Mouse (Mus musculus): ENCODE data around the gene Sp3. TPM values are rescaled to one million over a fixed set of nuclear protein-coding genes. Genes with fewer than 3 reads are reported as not detected.

Sp3 gene
- polyA plus RNA-seq, 1 experiment: 8.4 TPM

- TF ChIP-seq SRF (IDR thresholded peaks at IDR 0.05; ENCODE audit: control insufficient read depth, insufficient read length, low read depth) (no peak), CEBPB (IDR thresholded peaks at IDR 0.05; ENCODE audit: insufficient read depth, poor library complexity, severe bottlenecking) (no peak), TCF12 (IDR thresholded peaks at IDR 0.05; ENCODE audit: insufficient read depth, poor library complexity, severe bottlenecking) (no peak), MAX (IDR thresholded peaks at IDR 0.05; ENCODE audit: low read depth) (no peak), USF1 (IDR thresholded peaks at IDR 0.05; ENCODE audit: low read depth) (no peak), REST (IDR thresholded peaks at IDR 0.05; ENCODE audit: insufficient read depth, insufficient read length) (no peak), E2F4 (IDR thresholded peaks at IDR 0.05; ENCODE audit: insufficient read depth) (no peak), POLR2A (IDR thresholded peaks at IDR 0.05; ENCODE audit: insufficient read length, low read depth) (no peak), POLR2AphosphoS2 (IDR thresholded peaks at IDR 0.05; ENCODE audit: insufficient read length, low read depth) (no peak)
- Histone ChIP-seq H3K79me2 (ENCODE audit: control insufficient read depth, insufficient read depth) (peaks cover 100% of the 10 kb centered on the region), H3K36me3 (ENCODE audit: control insufficient read depth, insufficient read depth) (peaks cover 36% of the 10 kb centered on the region), H3K4me2 (ENCODE audit: low read depth) (no peak overlapping the region), H3ac (ENCODE audit: control insufficient read depth, insufficient read length) (no peak overlapping the region), H3K27me3 (ENCODE audit: control insufficient read depth, insufficient read depth, insufficient read length) (no peaks in the 10 kb centered on the region), H3K4me3 (no peak overlapping the region)
These were observed 11.7 kb downstream of the Sp3 start for GRCm38 (mm10) chr2:72968536-72968935.

- TF ChIP-seq SRF (IDR thresholded peaks at IDR 0.05; ENCODE audit: control insufficient read depth, insufficient read length, low read depth) (no peak), CEBPB (IDR thresholded peaks at IDR 0.05; ENCODE audit: insufficient read depth, poor library complexity, severe bottlenecking) (no peak), TCF12 (IDR thresholded peaks at IDR 0.05; ENCODE audit: insufficient read depth, poor library complexity, severe bottlenecking) (no peak), TCF3 (IDR thresholded peaks at IDR 0.05; ENCODE audit: insufficient read length, low read depth) (no peak), REST (IDR thresholded peaks at IDR 0.05; ENCODE audit: insufficient read depth, insufficient read length) (no peak), USF1 (IDR thresholded peaks at IDR 0.05; ENCODE audit: low read depth) (no peak), POLR2AphosphoS2 (IDR thresholded peaks at IDR 0.05; ENCODE audit: insufficient read length, low read depth) (no peak), POLR2A (IDR thresholded peaks at IDR 0.05; ENCODE audit: insufficient read length, low read depth) (no peak), MYOD1 (IDR thresholded peaks at IDR 0.05; ENCODE audit: control insufficient read depth in 1 of 3, insufficient read length in 2 of 3, low read depth in 2 of 3) (no peak), E2F4 (IDR thresholded peaks at IDR 0.05; ENCODE audit: insufficient read depth) (no peak), MAX (IDR thresholded peaks at IDR 0.05; ENCODE audit: low read depth) (no peak), MYOG (IDR thresholded peaks at IDR 0.05; ENCODE audit: control insufficient read depth in 1 of 3, insufficient read depth in 1 of 3, insufficient read length in 2 of 3, low read depth in 2 of 3) (no peak)
- Histone ChIP-seq H3K27me3 (ENCODE audit: control insufficient read depth, insufficient read depth, insufficient read length) (no peaks in the 10 kb centered on the region), H3K36me3 (ENCODE audit: control insufficient read depth, insufficient read depth) (peaks cover 22% of the 10 kb centered on the region), H3K4me2 (ENCODE audit: low read depth) (no peak overlapping the region), H3K79me2 (ENCODE audit: control insufficient read depth, insufficient read depth) (peaks cover 100% of the 10 kb centered on the region), H3K4me3 (no peak overlapping the region), H3ac (ENCODE audit: control insufficient read depth, insufficient read length) (no peak overlapping the region)
These were observed 14.8 kb downstream of the Sp3 start for GRCm38 (mm10) chr2:72965450-72965849.

- H3ac ChIP-seq (ENCODE audit: control insufficient read depth, insufficient read length): no peak overlapping the region
- H3K79me2 ChIP-seq (ENCODE audit: control insufficient read depth, insufficient read depth): peaks cover 99% of the 10 kb centered on the region
- TF ChIP-seq REST (IDR thresholded peaks at IDR 0.05; ENCODE audit: insufficient read depth, insufficient read length) (no peak), USF1 (IDR thresholded peaks at IDR 0.05; ENCODE audit: low read depth) (no peak), MYOD1 (IDR thresholded peaks at IDR 0.05; ENCODE audit: control insufficient read depth in 1 of 3, insufficient read length in 2 of 3, low read depth in 2 of 3) (no peak), E2F4 (IDR thresholded peaks at IDR 0.05; ENCODE audit: insufficient read depth) (no peak), TCF3 (IDR thresholded peaks at IDR 0.05; ENCODE audit: insufficient read length, low read depth) (no peak), POLR2A (IDR thresholded peaks at IDR 0.05; ENCODE audit: insufficient read length, low read depth) (no peak)
- no peaks in the 10 kb centered on the region for H3K27me3 ChIP-seq (ENCODE audit: control insufficient read depth, insufficient read depth, insufficient read length)
- peaks cover 11% of the 10 kb centered on the region for H3K36me3 ChIP-seq (ENCODE audit: control insufficient read depth, insufficient read depth)
- H3K4me2 ChIP-seq (ENCODE audit: low read depth): no peak overlapping the region
- H3K4me3 ChIP-seq: no peak overlapping the region
These were observed 23.8 kb downstream of the Sp3 start for GRCm38 (mm10) chr2:72956415-72956814.

GRCm38 (mm10) chr2:72952979-72953378 lies 27.3 kb downstream of the Sp3 start:
- H3K79me2 ChIP-seq (ENCODE audit: control insufficient read depth, insufficient read depth): peaks cover 99% of the 10 kb centered on the region
- TF ChIP-seq REST (IDR thresholded peaks at IDR 0.05; ENCODE audit: insufficient read depth, insufficient read length): no peak
- TF ChIP-seq TCF3 (IDR thresholded peaks at IDR 0.05; ENCODE audit: insufficient read length, low read depth): no peak
- no peak for TF ChIP-seq TCF12 (IDR thresholded peaks at IDR 0.05; ENCODE audit: insufficient read depth, poor library complexity, severe bottlenecking)
- TF ChIP-seq POLR2A (IDR thresholded peaks at IDR 0.05; ENCODE audit: insufficient read length, low read depth): no peak
- no peak for TF ChIP-seq MYOG (IDR thresholded peaks at IDR 0.05; ENCODE audit: control insufficient read depth in 1 of 3, insufficient read depth in 1 of 3, insufficient read length in 2 of 3, low read depth in 2 of 3)
- TF ChIP-seq SRF (IDR thresholded peaks at IDR 0.05; ENCODE audit: control insufficient read depth, insufficient read length, low read depth): no peak
- TF ChIP-seq MYOD1 (IDR thresholded peaks at IDR 0.05; ENCODE audit: control insufficient read depth in 1 of 3, insufficient read length in 2 of 3, low read depth in 2 of 3): no peak
- TF ChIP-seq CEBPB (IDR thresholded peaks at IDR 0.05; ENCODE audit: insufficient read depth, poor library complexity, severe bottlenecking): no peak
- no peak for TF ChIP-seq USF1 (IDR thresholded peaks at IDR 0.05; ENCODE audit: low read depth)
- no peak for TF ChIP-seq E2F4 (IDR thresholded peaks at IDR 0.05; ENCODE audit: insufficient read depth)
- TF ChIP-seq POLR2AphosphoS2 (IDR thresholded peaks at IDR 0.05; ENCODE audit: insufficient read length, low read depth): no peak
- no peak for TF ChIP-seq MAX (IDR thresholded peaks at IDR 0.05; ENCODE audit: low read depth)
- H3K4me3 ChIP-seq: no peak overlapping the region
- H3K27me3 ChIP-seq (ENCODE audit: control insufficient read depth, insufficient read depth, insufficient read length): no peaks in the 10 kb centered on the region
- peaks cover 11% of the 10 kb centered on the region for H3K36me3 ChIP-seq (ENCODE audit: control insufficient read depth, insufficient read depth)
- H3ac ChIP-seq (ENCODE audit: control insufficient read depth, insufficient read length): no peak overlapping the region
- H3K4me2 ChIP-seq (ENCODE audit: low read depth): no peak overlapping the region

- no peak overlapping the region for H3ac ChIP-seq (ENCODE audit: control insufficient read depth, insufficient read length)
- TF ChIP-seq TCF3 (IDR thresholded peaks at IDR 0.05; ENCODE audit: insufficient read length, low read depth) (no peak), POLR2AphosphoS2 (IDR thresholded peaks at IDR 0.05; ENCODE audit: insufficient read length, low read depth) (no peak), E2F4 (IDR thresholded peaks at IDR 0.05; ENCODE audit: insufficient read depth) (no peak), POLR2A (IDR thresholded peaks at IDR 0.05; ENCODE audit: insufficient read length, low read depth) (no peak), TCF12 (IDR thresholded peaks at IDR 0.05; ENCODE audit: insufficient read depth, poor library complexity, severe bottlenecking) (no peak), USF1 (IDR thresholded peaks at IDR 0.05; ENCODE audit: low read depth) (no peak)
- peaks cover 37% of the 10 kb centered on the region for H3K36me3 ChIP-seq (ENCODE audit: control insufficient read depth, insufficient read depth)
- H3K79me2 ChIP-seq (ENCODE audit: control insufficient read depth, insufficient read depth): no peaks in the 10 kb centered on the region
- H3K4me2 ChIP-seq (ENCODE audit: low read depth): no peak overlapping the region
- no peaks in the 10 kb centered on the region for H3K27me3 ChIP-seq (ENCODE audit: control insufficient read depth, insufficient read depth, insufficient read length)
- H3K4me3 ChIP-seq: no peak overlapping the region
These were observed 44.3 kb downstream of the Sp3 start for GRCm38 (mm10) chr2:72935937-72936336.
